Mouse (Mus musculus): ENCODE data around the gene Gpa33. TPM values are rescaled to one million over a fixed set of nuclear protein-coding genes. Genes with fewer than 3 reads are reported as not detected.

The Gpa33 gene
- polyA plus RNA-seq (2016; fragmentation: Nextera tagmentation; extraction: Ambion mirVana): 0.10 and 0.29 TPM in 2 replicates

GRCm38 (mm10) chr1:166130224-166130860 is at the start of gene Gpa33:
Gene Gpa33 (plus strand): TSS chr1:166130238.
- Histone ChIP-seq H3K27me3 (no peaks in the 10 kb centered on the region), H3K4me2 (replicated peaks) (no peak within 1 kb of the TSS), H3K27ac (replicated peaks) (no peak within 1 kb of the TSS), H3K9ac (replicated peaks) (no peak within 1 kb of the TSS), H3K9me3 (no peaks in the 10 kb centered on the region), H3K36me3 (no peaks in the 10 kb centered on the region), H3K4me3 (no peak within 1 kb of the TSS), H3K4me1 (peaks cover 8% of the 10 kb centered on the region; the same call in 1 of the 2 replicates)
- WGBS: 87% methylated on average over 5 of the region's 5 CpGs
- ATAC-seq (ENCODE audit: low FRiP score, low read depth): no peak

GRCm38 (mm10) chr1:166088446-166089170 is 41.4 kb upstream of the Gpa33 start:
- H3K4me3 ChIP-seq: no peak overlapping the region
- no peak overlapping the region; the same call in 1 of the 2 replicates for H3K9ac ChIP-seq (replicated peaks)
- H3K27me3 ChIP-seq: no peaks in the 10 kb centered on the region
- H3K4me1 ChIP-seq: peaks cover 7% of the 10 kb centered on the region; the same call in 1 of the 2 replicates
- peak overlapping the region; percentile 60 for H3K27ac ChIP-seq (replicated peaks)
- H3K36me3 ChIP-seq: no peaks in the 10 kb centered on the region
- 43% methylated on average over 19 of the region's 19 CpGs for WGBS
- no peaks in the 10 kb centered on the region for H3K9me3 ChIP-seq
- 0 out of 2 replicates have a peak overlapping the region, but pooled peaks have one; percentile 13 for H3K4me2 ChIP-seq (replicated peaks)
- no peak for ATAC-seq (ENCODE audit: low FRiP score, low read depth)

GRCm38 (mm10) chr1:166089337-166089736 is 40.7 kb upstream of the Gpa33 start:
- Histone ChIP-seq H3K4me2 (replicated peaks) (no peak overlapping the region), H3K9ac (replicated peaks) (no peak overlapping the region), H3K4me1 (peaks cover 7% of the 10 kb centered on the region; the same call in 1 of the 2 replicates), H3K4me3 (no peak overlapping the region), H3K27ac (replicated peaks) (peak overlapping the region; percentile 60; the same call in 1 of the 2 replicates), H3K36me3 (no peaks in the 10 kb centered on the region), H3K27me3 (no peaks in the 10 kb centered on the region), H3K9me3 (no peaks in the 10 kb centered on the region)
- ATAC-seq (ENCODE audit: low FRiP score, low read depth): no peak
- 74% methylated on average over 3 of the region's 3 CpGs for WGBS

- Histone ChIP-seq H3K4me3 (no peak overlapping the region), H3K9ac (replicated peaks) (no peak overlapping the region), H3K27ac (replicated peaks) (0 out of 2 replicates have a peak overlapping the region, but pooled peaks have one; percentile 60), H3K9me3 (no peaks in the 10 kb centered on the region), H3K4me2 (replicated peaks) (no peak overlapping the region), H3K4me1 (peaks cover 7% of the 10 kb centered on the region; the same call in 1 of the 2 replicates), H3K36me3 (no peaks in the 10 kb centered on the region), H3K27me3 (no peaks in the 10 kb centered on the region)
- WGBS: 73% methylated on average over 4 of the region's 4 CpGs
- ATAC-seq (ENCODE audit: low FRiP score, low read depth): peak; percentile 54; the same call in 1 of the 2 replicates
These were observed 40.3 kb upstream of the Gpa33 start for GRCm38 (mm10) chr1:166089739-166090138.

- Histone ChIP-seq H3K9ac (replicated peaks) (no peak overlapping the region), H3K27me3 (no peaks in the 10 kb centered on the region), H3K27ac (replicated peaks) (no peak overlapping the region), H3K9me3 (no peaks in the 10 kb centered on the region), H3K4me3 (no peak overlapping the region), H3K4me1 (peaks cover 7% of the 10 kb centered on the region; the same call in 1 of the 2 replicates), H3K4me2 (replicated peaks) (no peak overlapping the region), H3K36me3 (no peaks in the 10 kb centered on the region)
- WGBS: 91% methylated on average over 2 of the region's 2 CpGs
- ATAC-seq (ENCODE audit: low FRiP score, low read depth): no peak
These were observed 39.7 kb upstream of the Gpa33 start for GRCm38 (mm10) chr1:166090306-166090705.

- Histone ChIP-seq H3K36me3 (no peaks in the 10 kb centered on the region), H3K4me2 (replicated peaks) (no peak overlapping the region), H3K4me1 (no peaks in the 10 kb centered on the region), H3K9me3 (no peaks in the 10 kb centered on the region), H3K9ac (replicated peaks) (no peak overlapping the region), H3K4me3 (no peak overlapping the region), H3K27ac (replicated peaks) (no peak overlapping the region), H3K27me3 (no peaks in the 10 kb centered on the region)
- WGBS: 91% methylated on average over 3 of the region's 3 CpGs
- no peak for ATAC-seq (ENCODE audit: low FRiP score, low read depth)
These were observed 35.6 kb upstream of the Gpa33 start for GRCm38 (mm10) chr1:166094462-166094861.

- Histone ChIP-seq H3K27me3 (no peaks in the 10 kb centered on the region), H3K4me1 (no peaks in the 10 kb centered on the region), H3K36me3 (no peaks in the 10 kb centered on the region), H3K4me2 (replicated peaks) (no peak overlapping the region), H3K27ac (replicated peaks) (no peak overlapping the region), H3K9me3 (no peaks in the 10 kb centered on the region), H3K4me3 (no peak overlapping the region), H3K9ac (replicated peaks) (no peak overlapping the region)
- WGBS: 95% methylated on average over 2 of the region's 2 CpGs
- no peak for ATAC-seq (ENCODE audit: low FRiP score, low read depth)
These were observed 31.9 kb upstream of the Gpa33 start for GRCm38 (mm10) chr1:166098120-166098519.

GRCm38 (mm10) chr1:166102920-166103608 is 27.0 kb upstream of the Gpa33 start:
- Histone ChIP-seq H3K9ac (replicated peaks) (no peak overlapping the region), H3K4me1 (0 out of 2 replicates have a peak, but pooled peaks cover 5% of the 10 kb centered on the region), H3K4me2 (replicated peaks) (no peak overlapping the region), H3K4me3 (no peak overlapping the region), H3K9me3 (no peaks in the 10 kb centered on the region), H3K36me3 (no peaks in the 10 kb centered on the region), H3K27ac (replicated peaks) (peak overlapping the region; percentile 15), H3K27me3 (no peaks in the 10 kb centered on the region)
- ATAC-seq (ENCODE audit: low FRiP score, low read depth): no peak
- 66% methylated on average over 11 of the region's 11 CpGs for whole genome bisulfite sequencing

- H3K27ac ChIP-seq (replicated peaks): no peak overlapping the region
- WGBS: 96% methylated on average over 3 of the region's 3 CpGs
- no peaks in the 10 kb centered on the region for H3K9me3 ChIP-seq
- H3K36me3 ChIP-seq: no peaks in the 10 kb centered on the region
- ATAC-seq (ENCODE audit: low FRiP score, low read depth): no peak
- H3K4me3 ChIP-seq: no peak overlapping the region
- 0 out of 2 replicates have a peak, but pooled peaks cover 5% of the 10 kb centered on the region for H3K4me1 ChIP-seq
- no peak overlapping the region for H3K4me2 ChIP-seq (replicated peaks)
- H3K27me3 ChIP-seq: no peaks in the 10 kb centered on the region
- H3K9ac ChIP-seq (replicated peaks): no peak overlapping the region
These were observed 25.2 kb upstream of the Gpa33 start for GRCm38 (mm10) chr1:166104858-166105257.

- Histone ChIP-seq H3K4me3 (no peak overlapping the region), H3K4me1 (0 out of 2 replicates have a peak, but pooled peaks cover 5% of the 10 kb centered on the region), H3K9ac (replicated peaks) (no peak overlapping the region), H3K27ac (replicated peaks) (no peak overlapping the region), H3K9me3 (no peaks in the 10 kb centered on the region), H3K27me3 (no peaks in the 10 kb centered on the region), H3K4me2 (replicated peaks) (no peak overlapping the region), H3K36me3 (no peaks in the 10 kb centered on the region)
- 84% methylated on average over 6 of the region's 6 CpGs for WGBS
- no peak for ATAC-seq (ENCODE audit: low FRiP score, low read depth)
These were observed 24.6 kb upstream of the Gpa33 start for GRCm38 (mm10) chr1:166105464-166105863.

- H3K9ac ChIP-seq (replicated peaks): no peak overlapping the region
- ATAC-seq (ENCODE audit: low FRiP score, low read depth): no peak
- whole genome bisulfite sequencing: 86% methylated on average over 3 of the region's 3 CpGs
- no peak overlapping the region for H3K4me3 ChIP-seq
- H3K27me3 ChIP-seq: no peaks in the 10 kb centered on the region
- H3K27ac ChIP-seq (replicated peaks): no peak overlapping the region
- H3K4me2 ChIP-seq (replicated peaks): no peak overlapping the region
- H3K4me1 ChIP-seq: no peaks in the 10 kb centered on the region
- H3K36me3 ChIP-seq: no peaks in the 10 kb centered on the region
- H3K9me3 ChIP-seq: no peaks in the 10 kb centered on the region
These were observed 15.1 kb upstream of the Gpa33 start for GRCm38 (mm10) chr1:166114986-166115385.

GRCm38 (mm10) chr1:166115719-166116118 is 14.3 kb upstream of the Gpa33 start:
- H3K27me3 ChIP-seq: no peaks in the 10 kb centered on the region
- no peak overlapping the region for H3K9ac ChIP-seq (replicated peaks)
- 95% methylated on average over 4 of the region's 4 CpGs for WGBS
- no peaks in the 10 kb centered on the region for H3K4me1 ChIP-seq
- no peak overlapping the region for H3K4me3 ChIP-seq
- H3K4me2 ChIP-seq (replicated peaks): no peak overlapping the region
- no peaks in the 10 kb centered on the region for H3K9me3 ChIP-seq
- H3K36me3 ChIP-seq: no peaks in the 10 kb centered on the region
- no peak overlapping the region for H3K27ac ChIP-seq (replicated peaks)
- no peak for ATAC-seq (ENCODE audit: low FRiP score, low read depth)

Data from midbrain, embryonic 12.5 days (tissue).